Mouse (Mus musculus): ENCODE results near the gene Zfp865. TPM values are rescaled to one million over a fixed set of nuclear protein-coding genes. Genes with fewer than 3 reads are reported as not detected.
"Not testable (repeated sequence)": the region's sequence is repeated elsewhere in the genome, so short reads cannot be mapped to it uniquely, and the experiment has no call there.

The Zfp865 gene
- polyA plus RNA-seq, 1 experiment from 2014 or later, result 6.6 TPM

DNA sequence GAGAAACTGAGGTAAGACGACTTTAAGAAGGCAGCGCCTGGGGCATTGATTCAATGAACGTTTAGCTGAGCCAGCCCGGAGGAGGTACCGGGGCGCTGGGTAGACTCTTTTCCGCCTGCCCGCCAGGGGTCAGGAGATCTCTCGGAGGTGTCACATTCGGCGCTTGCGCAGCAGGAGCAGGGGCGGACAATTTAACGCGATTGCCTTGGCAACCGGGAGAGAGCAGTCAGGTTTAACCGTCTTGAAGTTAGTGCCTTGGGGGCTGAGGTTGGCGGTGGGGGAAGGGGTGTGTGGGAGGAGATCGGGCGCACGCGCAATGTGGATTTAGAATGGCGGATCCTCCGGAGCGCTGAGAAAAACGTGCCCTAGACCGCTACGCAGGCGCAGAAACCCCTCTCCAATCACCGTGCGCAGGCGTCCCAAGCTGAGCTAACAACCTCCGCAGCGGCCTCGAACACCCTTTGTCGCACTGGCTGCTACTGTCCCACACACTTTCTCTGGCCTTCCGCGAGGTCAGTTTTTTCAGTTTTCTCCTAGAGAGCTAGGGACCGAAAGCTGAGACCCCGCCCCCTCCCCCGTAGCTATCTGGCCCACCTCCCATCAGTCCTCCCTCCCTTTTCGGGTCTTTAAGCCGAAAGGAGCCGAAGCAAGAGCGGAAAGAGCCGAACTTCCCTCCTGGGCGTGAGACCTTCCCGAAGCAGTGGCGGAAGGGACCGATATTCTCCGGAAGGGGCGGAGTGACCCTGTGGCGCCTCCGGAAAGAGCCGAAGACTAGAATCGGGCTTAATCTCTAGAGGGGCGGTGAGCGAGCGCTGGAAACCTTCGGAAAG lies 41.0 kb downstream of the Zfp865 start:
- Histone ChIP-seq H3K36me3 (ENCODE audit: control insufficient read depth, insufficient read depth, low read length) (0 out of 2 replicates have a peak, but pooled peaks cover under 1% of the 10 kb centered on the region), H3K27me3 (ENCODE audit: control insufficient read depth, insufficient read depth, low read depth, low read length) (no peaks in the 10 kb centered on the region; the same call in 1 of the 2 replicates), H3K4me2 (ENCODE audit: low read length) (peak overlapping the region; percentile 83), H3K9me3 (replicated peaks; ENCODE audit: control insufficient read depth, low read length, poor library complexity, severe bottlenecking) (no peaks in the 10 kb centered on the region), H3K9ac (ENCODE audit: low read depth, low read length) (peak overlapping the region; percentile 84), H3K27ac (ENCODE audit: low read length) (peak overlapping the region; percentile 99), H3K4me3 (ENCODE audit: low read depth, low read length) (peak overlapping the region; percentile 61), H3K4me1 (ENCODE audit: control insufficient read depth, insufficient read depth, low read length) (peaks cover 52% of the 10 kb centered on the region)
- under 1% methylated on average over 60 of the region's 60 CpGs for WGBS
- ATAC-seq, result peak; percentile 91

- H3K9me3 ChIP-seq (replicated peaks; ENCODE audit: control insufficient read depth, low read length, poor library complexity, severe bottlenecking), result no peaks in the 10 kb centered on the region
- peak within 1 kb of the TSS; percentile 84 for H3K9ac ChIP-seq (ENCODE audit: low read depth, low read length)
- H3K36me3 ChIP-seq (ENCODE audit: control insufficient read depth, insufficient read depth, low read length), result peaks cover 6% of the 10 kb centered on the region; the same call in 1 of the 2 replicates
- 0% methylated on average over 62 of the region's 65 CpGs for WGBS
- peak within 1 kb of the TSS; percentile 83 for H3K4me2 ChIP-seq (ENCODE audit: low read length)
- peaks cover 51% of the 10 kb centered on the region for H3K4me1 ChIP-seq (ENCODE audit: control insufficient read depth, insufficient read depth, low read length)
- H3K4me3 ChIP-seq (ENCODE audit: low read depth, low read length), result peak within 1 kb of the TSS; percentile 61
- H3K27ac ChIP-seq (ENCODE audit: low read length), result peak within 1 kb of the TSS; percentile 99
- no peaks in the 10 kb centered on the region; the same call in 1 of the 2 replicates for H3K27me3 ChIP-seq (ENCODE audit: control insufficient read depth, insufficient read depth, low read depth, low read length)
- peak; percentile 80 for ATAC-seq
Measured at GRCm38 (mm10) chr7:5061774-5062359, 41.7 kb downstream of the Zfp865 start, which contains the start of gene U2af2. Gene U2af2, plus strand, starts transcription at chr7:5062143.

DNA sequence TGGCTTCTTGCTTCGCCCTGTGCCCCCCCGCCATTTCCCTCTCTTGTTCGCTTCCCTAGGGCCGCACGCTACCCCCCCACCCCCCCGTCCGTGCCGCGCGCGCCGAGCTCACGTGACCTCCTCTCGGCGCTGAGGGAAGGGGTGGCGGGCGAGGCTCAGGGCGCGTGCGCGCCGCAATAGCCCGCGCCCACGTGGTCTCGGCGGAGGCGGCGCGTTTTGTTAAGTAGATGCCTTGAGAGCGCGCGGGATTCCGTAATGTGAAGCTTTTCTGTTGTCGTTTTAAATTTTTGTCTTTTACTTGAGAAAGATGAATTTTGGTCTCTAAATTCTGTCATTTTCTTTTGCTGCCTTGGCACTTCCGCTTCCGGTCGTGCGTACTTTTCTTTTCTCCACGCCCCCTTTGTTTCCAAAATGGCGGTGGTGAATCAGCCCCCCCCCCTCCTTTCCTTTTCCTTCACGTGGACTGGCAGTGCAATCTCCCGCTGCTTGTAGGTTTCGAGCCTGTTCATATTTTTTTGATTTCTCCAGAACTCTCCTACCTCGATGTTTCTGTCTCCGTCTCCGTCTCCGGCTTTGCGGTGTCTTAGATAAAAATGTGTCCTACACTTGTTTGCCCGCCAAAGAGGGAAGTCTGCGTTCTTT lies 42.3 kb downstream of the Zfp865 start:
- Histone ChIP-seq H3K36me3 (ENCODE audit: control insufficient read depth, insufficient read depth, low read length) (peaks cover 6% of the 10 kb centered on the region; the same call in 1 of the 2 replicates), H3K27ac (ENCODE audit: low read length) (peak overlapping the region; percentile 99), H3K4me2 (ENCODE audit: low read length) (peak overlapping the region; percentile 83), H3K27me3 (ENCODE audit: control insufficient read depth, insufficient read depth, low read depth, low read length) (no peaks in the 10 kb centered on the region; the same call in 1 of the 2 replicates), H3K9me3 (replicated peaks; ENCODE audit: control insufficient read depth, low read length, poor library complexity, severe bottlenecking) (no peaks in the 10 kb centered on the region), H3K4me1 (ENCODE audit: control insufficient read depth, insufficient read depth, low read length) (peaks cover 49% of the 10 kb centered on the region), H3K4me3 (ENCODE audit: low read depth, low read length) (peak overlapping the region; percentile 61), H3K9ac (ENCODE audit: low read depth, low read length) (peak overlapping the region; percentile 84)
- peak; percentile 22 for ATAC-seq
- under 1% methylated on average over 51 of the region's 51 CpGs for WGBS

GRCm38 (mm10) chr7:5064886-5065285 lies 44.7 kb downstream of the Zfp865 start:
- no peak for ATAC-seq
- H3K4me1 ChIP-seq (ENCODE audit: control insufficient read depth, insufficient read depth, low read length), result peaks cover 32% of the 10 kb centered on the region
- H3K27me3 ChIP-seq (ENCODE audit: control insufficient read depth, insufficient read depth, low read depth, low read length), result no peaks in the 10 kb centered on the region
- no peak overlapping the region for H3K9ac ChIP-seq (ENCODE audit: low read depth, low read length)
- no peak overlapping the region for H3K4me2 ChIP-seq (ENCODE audit: low read length)
- H3K36me3 ChIP-seq (ENCODE audit: control insufficient read depth, insufficient read depth, low read length), result peaks cover 23% of the 10 kb centered on the region
- 96% methylated on average over 6 of the region's 6 CpGs for WGBS
- H3K9me3 ChIP-seq (replicated peaks; ENCODE audit: control insufficient read depth, low read length, poor library complexity, severe bottlenecking), result no peaks in the 10 kb centered on the region
- no peak overlapping the region for H3K27ac ChIP-seq (ENCODE audit: low read length)
- H3K4me3 ChIP-seq (ENCODE audit: low read depth, low read length), result no peak overlapping the region

GRCm38 (mm10) chr7:5073586-5073985 lies 53.4 kb downstream of the Zfp865 start:
- H3K4me3 ChIP-seq (ENCODE audit: low read depth, low read length), result no peak overlapping the region
- no peak overlapping the region for H3K9ac ChIP-seq (ENCODE audit: low read depth, low read length)
- no peaks in the 10 kb centered on the region for H3K4me1 ChIP-seq (ENCODE audit: control insufficient read depth, insufficient read depth, low read length)
- WGBS, result 83% methylated on average over 1 of the region's 1 CpGs
- no peaks in the 10 kb centered on the region for H3K27me3 ChIP-seq (ENCODE audit: control insufficient read depth, insufficient read depth, low read depth, low read length)
- H3K27ac ChIP-seq (ENCODE audit: low read length), result no peak overlapping the region
- no peaks in the 10 kb centered on the region for H3K9me3 ChIP-seq (replicated peaks; ENCODE audit: control insufficient read depth, low read length, poor library complexity, severe bottlenecking)
- H3K36me3 ChIP-seq (ENCODE audit: control insufficient read depth, insufficient read depth, low read length), result peaks cover 53% of the 10 kb centered on the region
- ATAC-seq, result no peak
- H3K4me2 ChIP-seq (ENCODE audit: low read length), result no peak overlapping the region

GRCm38 (mm10) chr7:5074984-5075383 lies 54.8 kb downstream of the Zfp865 start:
- WGBS, result 96% methylated on average over 5 of the region's 5 CpGs
- Histone ChIP-seq H3K4me1 (ENCODE audit: control insufficient read depth, insufficient read depth, low read length) (no peaks in the 10 kb centered on the region), H3K36me3 (ENCODE audit: control insufficient read depth, insufficient read depth, low read length) (peaks cover 46% of the 10 kb centered on the region)

DNA sequence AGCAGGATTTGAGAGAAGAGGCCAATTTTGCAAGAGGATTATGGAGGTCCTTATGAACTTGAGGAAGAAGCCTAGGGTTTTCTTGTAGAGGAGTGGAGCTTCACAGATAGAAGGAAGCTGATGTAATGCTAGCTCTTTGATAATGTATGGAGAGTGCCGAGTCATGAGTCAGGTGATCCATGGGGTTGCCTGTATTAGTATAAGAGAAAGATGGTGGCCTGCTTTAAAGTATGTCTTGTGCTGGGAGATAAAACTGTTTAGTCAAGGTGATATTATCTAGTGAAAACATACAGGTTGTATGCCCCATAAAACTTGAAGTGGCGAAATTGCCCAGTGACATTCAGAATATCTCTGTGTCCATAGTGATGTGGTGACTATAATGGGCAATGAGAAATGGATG lies 56.8 kb downstream of the Zfp865 start:
- H3K9ac ChIP-seq (ENCODE audit: low read depth, low read length), result no peak overlapping the region
- no peak overlapping the region for H3K27ac ChIP-seq (ENCODE audit: low read length)
- H3K4me2 ChIP-seq (ENCODE audit: low read length), result no peak overlapping the region
- peaks cover 11% of the 10 kb centered on the region for H3K4me1 ChIP-seq (ENCODE audit: control insufficient read depth, insufficient read depth, low read length)
- WGBS, result 91% methylated on average over 2 of the region's 2 CpGs
- H3K4me3 ChIP-seq (ENCODE audit: low read depth, low read length), result no peak overlapping the region
- peaks cover 31% of the 10 kb centered on the region for H3K36me3 ChIP-seq (ENCODE audit: control insufficient read depth, insufficient read depth, low read length)
- H3K9me3 ChIP-seq (replicated peaks; ENCODE audit: control insufficient read depth, low read length, poor library complexity, severe bottlenecking), result no peaks in the 10 kb centered on the region
- no peaks in the 10 kb centered on the region for H3K27me3 ChIP-seq (ENCODE audit: control insufficient read depth, insufficient read depth, low read depth, low read length)
- no peak for ATAC-seq

More at GRCm38 (mm10) chr7:5074984-5075383, 54.8 kb downstream of the Zfp865 start:
- Histone ChIP-seq H3K9ac (ENCODE audit: low read depth, low read length) (no peak overlapping the region), H3K4me3 (ENCODE audit: low read depth, low read length) (no peak overlapping the region), H3K4me2 (ENCODE audit: low read length) (no peak overlapping the region), H3K9me3 (replicated peaks; ENCODE audit: control insufficient read depth, low read length, poor library complexity, severe bottlenecking) (no peaks in the 10 kb centered on the region), H3K27ac (ENCODE audit: low read length) (no peak overlapping the region), H3K27me3 (ENCODE audit: control insufficient read depth, insufficient read depth, low read depth, low read length) (no peaks in the 10 kb centered on the region)
- ATAC-seq, result no peak

DNA sequence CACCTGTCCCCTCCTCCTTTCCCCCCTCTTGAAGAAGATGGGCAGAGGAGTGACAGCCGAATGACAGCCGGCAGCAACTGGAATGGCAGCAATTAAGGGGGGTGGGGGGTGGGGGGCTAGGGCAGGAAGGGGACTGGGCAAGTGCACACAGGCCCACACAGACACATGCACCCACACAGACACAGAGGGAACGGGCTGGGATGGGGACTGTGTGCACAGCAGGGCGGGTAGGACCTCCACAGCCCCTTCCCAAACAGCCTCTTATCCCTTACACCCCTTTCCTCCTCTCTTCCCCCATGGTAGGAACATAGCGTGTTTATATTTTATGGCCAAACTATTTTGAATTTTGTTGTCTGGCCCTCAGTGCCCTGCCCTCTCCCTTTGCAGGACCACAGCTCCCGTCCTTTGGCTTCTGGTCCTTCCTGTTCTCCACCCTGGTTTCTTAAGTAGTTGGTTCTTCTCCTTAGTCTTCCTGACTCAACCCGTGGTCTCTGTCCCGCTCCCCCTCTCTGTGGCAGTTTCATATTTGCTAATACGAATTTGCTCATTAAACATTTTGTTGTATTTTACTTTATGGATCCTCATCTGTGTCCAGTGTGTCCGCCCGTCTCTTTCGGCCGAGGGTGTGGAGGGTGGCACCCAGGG lies 59.3 kb downstream of the Zfp865 start:
- Histone ChIP-seq H3K36me3 (ENCODE audit: control insufficient read depth, insufficient read depth, low read length) (peaks cover 20% of the 10 kb centered on the region), H3K4me2 (ENCODE audit: low read length) (peak overlapping the region; percentile 63), H3K4me1 (ENCODE audit: control insufficient read depth, insufficient read depth, low read length) (peaks cover 24% of the 10 kb centered on the region), H3K27ac (ENCODE audit: low read length) (peak overlapping the region; percentile 89), H3K9ac (ENCODE audit: low read depth, low read length) (peak overlapping the region; percentile 96), H3K4me3 (ENCODE audit: low read depth, low read length) (peak overlapping the region; percentile 99)
- 46% methylated on average over 7 of the region's 13 CpGs for WGBS
- H3K27me3 ChIP-seq (ENCODE audit: control insufficient read depth, insufficient read depth, low read depth, low read length); H3K9me3 ChIP-seq (replicated peaks; ENCODE audit: control insufficient read depth, low read length, poor library complexity, severe bottlenecking): not testable (repeated sequence)
- ATAC-seq, result peak; percentile 62
